Mouse (Mus musculus) olfactory bulb, adult 2 months (tissue): ENCODE results near the gene Bbip1. TPM values are rescaled to one million over a fixed set of nuclear protein-coding genes. Genes with fewer than 3 reads are reported as not detected.
A peak's percentile ranks its signal among the peaks of the same experiment; 100 is the strongest.
"Not testable (repeated sequence)": the region's sequence is repeated elsewhere in the genome, so short reads cannot be mapped to it uniquely, and the experiment has no call there.

Experiments
- H3K27ac ChIP-seq: fragments of 200-500 bp; 2 replicates; pipeline ENCODE4 v1.5.1; 2012; ENCODE audit warnings: low read depth, low read length; ENCODE audit not compliant: insufficient read depth
- H3K4me1 ChIP-seq: fragments of 200-500 bp; 2 replicates; pipeline ENCODE4 v1.6.1; 2012; ENCODE audit warnings: low read length; ENCODE audit not compliant: control insufficient read depth, insufficient read depth
- H3K4me3 ChIP-seq: fragments of 200-500 bp; 2 replicates; pipeline ENCODE4 v1.5.1; 2012; ENCODE audit warnings: mild to moderate bottlenecking, low read depth, low read length, moderate library complexity; ENCODE audit not compliant: insufficient read depth
- CTCF ChIP-seq: fragments of 200-500 bp; IDR thresholded peaks from 2 replicates; pipeline ENCODE4 v1.5.1; 2012; ENCODE audit warnings: low read depth, mild to moderate bottlenecking, low read length, moderate library complexity; ENCODE audit not compliant: insufficient read depth
- POLR2A ChIP-seq: fragments of 200-500 bp; IDR thresholded peaks from 2 replicates; pipeline ENCODE4 v1.6.1; 2012; ENCODE audit warnings: mild to moderate bottlenecking, low read depth, low read length, moderate library complexity; ENCODE audit not compliant: insufficient read depth
- WGBS: fragments of 180-500 bp; shearing (Covaris S2); methylation state at CpG from one replicate; pipeline ENCODE4 v1.1.7; 2018; 5-methylcytosine and 5-hydroxymethylcytosine counted together
- polyA plus RNA-seq: library from polyadenylated mRNA; stranded (reverse); fragments of >200 nt; gene quantifications from 2 replicates; pipeline ENCODE4 v1.2.4, GENCODE M21; 2012; ENCODE audit warnings: low replicate concordance; ENCODE audit not compliant: missing spikeins, insufficient read depth, insufficient read length

Gene Bbip1
- polyA plus RNA-seq, 1 experiment = not detected

GRCm38 (mm10) chr19:53964910-53965633 lies 20.6 kb upstream of the Bbip1 start:
- no peak overlapping the region for H3K27ac ChIP-seq
- 81% methylated on average over 10 of the region's 10 CpGs for WGBS
- no peak overlapping the region for H3K4me3 ChIP-seq
- no peaks in the 10 kb centered on the region for H3K4me1 ChIP-seq
- TF ChIP-seq POLR2A = no peak
- TF ChIP-seq CTCF = no peak

GRCm38 (mm10) chr19:53964347-53964746 lies 19.9 kb upstream of the Bbip1 start:
- H3K4me3 ChIP-seq, H3K4me1 ChIP-seq, H3K27ac ChIP-seq: not testable (repeated sequence)
- WGBS = 96% methylated on average over 3 of the region's 3 CpGs

- no peak overlapping the region for H3K27ac ChIP-seq
- WGBS = 92% methylated on average over 4 of the region's 4 CpGs
- H3K4me3 ChIP-seq = no peak overlapping the region
- TF ChIP-seq POLR2A (no peak), CTCF (no peak)
- H3K4me1 ChIP-seq = no peaks in the 10 kb centered on the region
Measured at GRCm38 (mm10) chr19:53962511-53962910, 18.1 kb upstream of the Bbip1 start.

- Histone ChIP-seq H3K4me1 (no peaks in the 10 kb centered on the region), H3K27ac (no peak overlapping the region), H3K4me3 (no peak overlapping the region)
- WGBS = 88% methylated on average over 2 of the region's 2 CpGs
- TF ChIP-seq CTCF (no peak), POLR2A (no peak)
Measured at GRCm38 (mm10) chr19:53957513-53957912, 13.1 kb upstream of the Bbip1 start.

GRCm38 (mm10) chr19:53945171-53946042 lies 980 bp upstream of the Bbip1 start:
- Histone ChIP-seq H3K4me1 (no peaks in the 10 kb centered on the region), H3K27ac (no peak overlapping the region), H3K4me3 (peak overlapping the region; percentile 69)
- 5% methylated on average over 51 of the region's 69 CpGs for WGBS
- TF ChIP-seq POLR2A (no peak), CTCF (no peak)

GRCm38 (mm10) chr19:53944786-53945169 lies 351 bp upstream of the Bbip1 start:
- TF ChIP-seq POLR2A (no peak), CTCF (no peak)
- WGBS = under 1% methylated on average over 40 of the region's 47 CpGs
- H3K27ac ChIP-seq = no peak overlapping the region
- no peaks in the 10 kb centered on the region for H3K4me1 ChIP-seq
- peak overlapping the region; percentile 69 for H3K4me3 ChIP-seq

GRCm38 (mm10) chr19:53942342-53942741 lies 2.1 kb downstream of the Bbip1 start:
- TF ChIP-seq CTCF = no peak
- no peak for TF ChIP-seq POLR2A
- Histone ChIP-seq H3K4me1 (no peaks in the 10 kb centered on the region), H3K27ac (no peak overlapping the region), H3K4me3 (no peak overlapping the region)
- WGBS = 87% methylated on average over 2 of the region's 2 CpGs

- H3K4me3 ChIP-seq = no peak overlapping the region
- TF ChIP-seq CTCF (no peak), POLR2A (no peak)
- WGBS = 71% methylated on average over 4 of the region's 4 CpGs
- H3K4me1 ChIP-seq = no peaks in the 10 kb centered on the region
- no peak overlapping the region for H3K27ac ChIP-seq
Measured at GRCm38 (mm10) chr19:53941139-53941538, 3.3 kb downstream of the Bbip1 start.

GRCm38 (mm10) chr19:53939467-53939866 lies 5.0 kb downstream of the Bbip1 start:
- Histone ChIP-seq H3K27ac (no peak overlapping the region), H3K4me1 (no peaks in the 10 kb centered on the region), H3K4me3 (no peak overlapping the region)
- 82% methylated on average over 4 of the region's 4 CpGs for WGBS
- TF ChIP-seq CTCF (no peak), POLR2A (no peak)
